Mouse (Mus musculus) 3134 (cell line): ENCODE results near the gene Rps11.

Source experiments
- DNase-seq: peaks from one replicate; pipeline ENCODE4 v3.0.0-alpha.2; 2011; ENCODE audit warnings: low spot score; ENCODE audit not compliant: insufficient read length; ENCODE audit errors: extremely low read depth

The Rps11 gene

DNA sequence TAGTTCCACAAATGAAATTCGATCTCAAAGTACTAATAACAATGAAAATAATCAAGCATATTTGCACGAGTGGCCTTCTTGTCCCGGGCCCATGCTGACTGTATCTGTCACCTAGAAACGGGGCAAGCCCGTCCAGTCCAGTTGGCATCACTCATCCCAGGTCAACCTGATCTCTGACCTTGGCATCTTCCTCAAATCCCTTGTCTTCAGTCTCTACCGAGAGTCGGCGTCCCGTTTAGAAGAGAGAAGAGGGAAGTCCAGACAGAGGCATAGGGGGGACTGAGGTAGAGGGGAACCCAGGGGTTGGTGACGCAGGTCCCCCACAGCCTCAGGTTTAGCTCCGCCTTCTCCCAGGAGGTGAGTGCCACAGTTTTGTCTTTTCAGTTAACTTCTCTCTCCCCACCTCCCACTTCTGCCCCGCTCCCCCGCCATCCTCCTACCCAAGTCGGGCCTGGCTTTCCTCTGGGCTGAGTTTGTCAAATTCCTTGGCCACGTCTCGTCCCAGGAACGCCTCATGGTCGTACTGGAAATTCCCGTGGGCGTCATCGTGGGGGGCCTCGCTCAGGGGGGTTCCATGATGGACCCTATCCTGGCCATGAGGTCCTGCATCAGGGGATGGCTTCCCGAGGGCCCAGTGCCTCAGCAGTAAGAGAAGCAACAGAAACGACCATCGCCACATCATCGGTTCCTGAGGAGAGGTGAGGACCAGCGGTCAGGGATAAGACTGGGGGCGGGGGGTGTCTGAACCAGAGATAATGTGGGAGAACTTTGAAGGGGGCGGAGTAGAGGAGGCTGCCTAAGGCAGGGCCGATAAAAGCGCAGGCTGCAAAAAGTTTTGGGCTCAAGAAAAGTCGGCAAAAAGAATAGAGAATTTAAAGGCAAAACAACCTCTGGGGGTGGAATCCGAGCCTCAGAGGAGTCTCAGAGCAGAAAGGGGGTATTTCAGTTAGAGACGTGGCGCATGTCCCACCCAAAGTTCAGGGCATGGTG, 32.9 kb downstream of the Rps11 start:
- no peak for DNase-seq

DNA sequence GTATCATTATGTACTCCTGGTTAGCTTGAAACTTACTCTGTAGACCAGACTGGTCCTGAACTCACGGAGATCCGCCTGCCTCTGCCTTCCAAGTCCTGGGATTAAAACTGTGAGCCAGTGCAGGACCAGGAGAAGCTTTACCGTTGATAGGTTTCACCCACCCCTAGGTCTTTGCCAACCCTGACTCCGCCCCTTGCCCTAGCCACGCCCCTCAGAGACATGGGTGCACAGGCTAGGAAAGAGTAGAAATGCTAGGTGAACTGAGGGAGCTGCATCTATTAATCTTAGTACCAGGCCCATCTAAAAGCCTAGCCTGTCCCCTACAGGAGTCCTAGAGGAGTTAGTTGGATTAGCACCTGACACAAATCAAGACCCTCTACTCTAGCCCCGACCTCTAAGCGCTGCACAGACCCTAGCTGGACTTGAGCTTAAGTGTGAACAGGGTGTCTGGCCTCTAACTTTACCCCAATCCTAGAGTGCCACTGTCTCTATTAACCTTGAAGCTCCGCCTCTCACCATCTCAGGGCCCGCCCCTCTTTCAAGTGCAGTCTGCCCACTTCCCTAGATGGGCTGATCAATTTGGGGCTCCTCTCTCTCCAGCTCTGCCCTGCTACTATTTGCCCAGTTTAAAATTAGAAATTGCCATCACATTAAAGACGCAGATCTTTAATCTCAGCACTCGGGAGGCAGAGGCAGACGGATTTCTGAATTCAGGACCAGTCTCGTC, 33.8 kb downstream of the Rps11 start:
- no peak for DNase-seq

DNA sequence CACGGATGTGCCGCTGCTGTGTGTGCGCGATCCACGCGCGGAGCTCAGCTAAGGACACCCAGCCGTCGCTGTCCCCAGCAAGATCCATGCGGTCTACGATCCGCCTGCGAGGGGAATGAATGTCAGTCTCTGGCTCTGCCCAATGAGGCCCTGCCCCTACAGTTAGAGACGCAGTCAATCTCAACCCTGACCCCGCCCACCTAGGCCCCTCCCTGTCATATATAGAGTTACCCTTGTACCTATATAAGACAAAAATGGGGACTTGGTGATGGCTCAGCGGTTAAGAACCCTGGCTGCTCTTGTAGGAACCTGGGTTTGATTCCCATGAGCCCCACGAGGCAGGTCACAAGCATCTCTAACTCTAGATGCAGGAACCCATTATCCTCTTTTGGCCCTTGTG, 35.6 kb downstream of the Rps11 start:
- DNase-seq, result no peak

GRCm38 (mm10) chr7:45086084-45086483, 38.2 kb downstream of the Rps11 start:
- no peak for DNase-seq

GRCm38 (mm10) chr7:45083300-45083890, 40.8 kb downstream of the Rps11 start:
- no peak for DNase-seq

GRCm38 (mm10) chr7:45082401-45083299, 41.6 kb downstream of the Rps11 start:
- peak; percentile 41 for DNase-seq

GRCm38 (mm10) chr7:45081016-45081415, 43.2 kb downstream of the Rps11 start:
- DNase-seq, result peak; percentile 69

DNA sequence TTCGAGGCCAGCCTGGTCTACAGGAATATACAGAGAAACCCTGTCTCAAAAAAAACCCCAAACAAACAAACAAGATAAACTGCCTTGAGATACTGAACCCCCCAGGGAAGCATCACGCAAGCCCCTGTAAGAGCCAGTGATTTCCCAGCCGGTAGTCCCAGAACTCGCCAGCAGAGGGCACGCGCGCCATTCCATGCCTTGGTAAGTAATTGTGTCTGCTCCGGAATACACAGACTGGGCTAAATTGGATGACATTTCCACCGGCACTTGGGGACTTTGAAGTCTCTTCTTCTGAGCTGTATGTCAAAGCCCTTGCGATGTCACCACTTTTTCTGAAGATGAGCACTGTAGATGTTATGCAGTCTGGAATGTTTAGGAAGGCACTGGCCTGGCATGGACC, 44.4 kb downstream of the Rps11 start:
- DNase-seq, result peak; percentile 70

GRCm38 (mm10) chr7:45078513-45078912, 45.7 kb downstream of the Rps11 start:
- no peak for DNase-seq

- DNase-seq, result no peak
Observed at GRCm38 (mm10) chr7:45077829-45078228, 46.4 kb downstream of the Rps11 start.

DNA sequence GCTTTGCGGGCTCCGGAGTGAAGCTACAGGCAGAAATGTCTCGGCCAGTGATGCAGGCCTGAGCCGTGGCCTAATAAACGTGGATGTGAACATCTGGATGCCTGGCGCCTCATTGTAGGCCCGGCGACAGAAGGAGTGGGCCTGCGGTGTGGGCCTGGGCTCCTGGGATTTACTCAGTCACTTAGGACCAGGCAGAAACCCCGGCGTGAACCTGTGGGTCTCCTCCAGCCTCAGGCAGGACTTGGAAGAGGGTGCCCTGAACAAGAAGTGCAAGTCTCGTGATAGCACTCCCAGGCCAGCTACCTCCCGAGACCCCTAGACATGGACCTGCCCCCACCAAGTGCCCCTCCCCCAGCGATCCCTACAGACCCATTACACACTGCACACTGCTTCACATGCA, 46.9 kb downstream of the Rps11 start:
- DNase-seq, result no peak

DNA sequence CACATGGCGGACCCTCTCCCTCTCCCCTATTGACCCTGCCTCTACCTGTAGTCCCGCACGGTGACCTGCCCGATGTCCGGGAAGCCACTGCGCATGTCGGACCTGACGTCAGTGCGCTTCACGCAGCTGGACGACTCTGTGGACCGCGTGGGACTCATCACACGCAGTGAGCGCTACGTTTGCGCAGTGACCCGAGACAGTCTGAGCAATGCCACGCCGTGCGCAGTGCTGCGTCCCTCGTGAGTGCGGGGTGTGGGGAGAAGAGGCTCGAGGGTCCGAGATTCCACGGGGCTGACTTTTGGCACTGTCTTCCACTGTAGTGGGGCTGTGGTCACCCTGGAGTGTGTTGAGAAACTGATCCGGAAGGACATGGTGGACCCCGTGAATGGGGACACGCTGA, 47.7 kb downstream of the Rps11 start:
- no peak for DNase-seq

- DNase-seq, result peak; percentile 77
Observed at GRCm38 (mm10) chr7:45075405-45075804, 48.8 kb downstream of the Rps11 start.

- DNase-seq, result no peak
Observed at GRCm38 (mm10) chr7:45073949-45074348, 50.3 kb downstream of the Rps11 start.

GRCm38 (mm10) chr7:45073171-45073707, 51.0 kb downstream of the Rps11 start:
- no peak for DNase-seq
